Mouse (Mus musculus): ENCODE results near the gene Gm4881.

GRCm38 (mm10) chr7:24970341-24970740 is 26.0 kb upstream of the Gm4881 start:
- no peak for TF ChIP-seq POLR2A (IDR thresholded peaks at IDR 0.05; ENCODE audit: control insufficient read depth, extremely low read depth, insufficient read depth, low read length, poor library complexity)
- TF ChIP-seq CTCF (IDR thresholded peaks at IDR 0.05; ENCODE audit: borderline replicate concordance, control insufficient read depth, extremely low read depth, insufficient read depth, low read length, poor library complexity) = no peak

Measured in thymus, adult 2 months (tissue).